Mouse (Mus musculus): ENCODE results near the gene E330021D16Rik.

- TF ChIP-seq CTCF (IDR thresholded peaks at IDR 0.05; ENCODE audit: low read depth, low read length) = no peak
- TF ChIP-seq TAL1 (conservative IDR thresholded peaks at IDR 0.05; ENCODE audit: low read depth, low read length) = no peak
- no peak for TF ChIP-seq GATA1 (IDR thresholded peaks at IDR 0.05; ENCODE audit: borderline replicate concordance, low read length)
- no peak for TF ChIP-seq POLR2AphosphoS5 (IDR thresholded peaks at IDR 0.05; ENCODE audit: insufficient replicate concordance, low read depth, low read length)
Measured at GRCm38 (mm10) chr6:136463491-136463890, 48.1 kb upstream of the E330021D16Rik start.

Measured in G1E (cell line).